Mouse (Mus musculus) mouse trophoblast stem cell (cell line): ENCODE measurements around the gene Gm11549.

Experiments used
- in situ Hi-C, 2 experiments: fragments of 300-500 bp; cut with MseI, MboI; formaldehyde crosslinking; loops; 2 replicates in 1 of 2; 3 replicates in 1 of 2; pipeline ENCODE4 v1.15.1; 2025

Gm11549 gene

DNA sequence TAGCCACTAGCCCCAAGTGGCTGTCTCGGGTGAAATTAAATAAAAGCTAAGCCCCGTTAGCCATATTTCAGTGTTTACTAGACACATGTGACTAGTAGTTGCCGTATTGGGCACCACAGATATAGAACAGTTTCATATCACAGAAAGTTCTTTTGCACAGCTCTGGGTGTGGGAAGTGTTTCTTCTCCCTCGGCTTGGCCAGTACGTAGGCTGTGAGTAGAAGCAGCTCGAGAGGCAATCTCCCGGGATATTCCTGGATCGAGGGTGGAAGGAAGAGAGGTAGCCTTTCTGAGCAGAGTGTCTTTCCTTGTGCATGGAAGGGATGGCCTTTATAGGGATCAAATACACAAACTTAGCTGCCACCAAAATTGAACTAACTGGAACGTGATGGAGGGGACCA, 5.4 kb downstream of the Gm11549 start:
- in situ Hi-C loops: no loop called here

DNA sequence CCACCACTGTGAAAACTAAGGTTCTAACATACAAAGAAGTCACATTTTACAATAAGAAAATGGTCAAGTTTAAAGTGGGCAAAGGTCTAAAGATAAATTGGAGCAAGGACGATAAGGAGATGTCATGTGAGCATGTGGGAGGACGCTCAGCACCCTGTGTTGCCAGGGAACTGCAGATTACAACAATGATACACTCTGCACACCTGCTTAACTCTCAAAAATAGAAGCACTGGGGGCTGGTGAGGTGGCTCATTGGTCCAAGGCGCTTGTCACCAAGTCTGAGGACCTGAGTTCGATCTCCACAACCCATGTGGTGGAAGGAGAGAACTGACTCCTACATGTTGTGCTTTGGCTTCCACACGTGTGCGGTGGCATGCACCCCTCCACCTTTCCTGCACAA, 10.1 kb downstream of the Gm11549 start:
- in situ Hi-C loops: no loop called here

DNA sequence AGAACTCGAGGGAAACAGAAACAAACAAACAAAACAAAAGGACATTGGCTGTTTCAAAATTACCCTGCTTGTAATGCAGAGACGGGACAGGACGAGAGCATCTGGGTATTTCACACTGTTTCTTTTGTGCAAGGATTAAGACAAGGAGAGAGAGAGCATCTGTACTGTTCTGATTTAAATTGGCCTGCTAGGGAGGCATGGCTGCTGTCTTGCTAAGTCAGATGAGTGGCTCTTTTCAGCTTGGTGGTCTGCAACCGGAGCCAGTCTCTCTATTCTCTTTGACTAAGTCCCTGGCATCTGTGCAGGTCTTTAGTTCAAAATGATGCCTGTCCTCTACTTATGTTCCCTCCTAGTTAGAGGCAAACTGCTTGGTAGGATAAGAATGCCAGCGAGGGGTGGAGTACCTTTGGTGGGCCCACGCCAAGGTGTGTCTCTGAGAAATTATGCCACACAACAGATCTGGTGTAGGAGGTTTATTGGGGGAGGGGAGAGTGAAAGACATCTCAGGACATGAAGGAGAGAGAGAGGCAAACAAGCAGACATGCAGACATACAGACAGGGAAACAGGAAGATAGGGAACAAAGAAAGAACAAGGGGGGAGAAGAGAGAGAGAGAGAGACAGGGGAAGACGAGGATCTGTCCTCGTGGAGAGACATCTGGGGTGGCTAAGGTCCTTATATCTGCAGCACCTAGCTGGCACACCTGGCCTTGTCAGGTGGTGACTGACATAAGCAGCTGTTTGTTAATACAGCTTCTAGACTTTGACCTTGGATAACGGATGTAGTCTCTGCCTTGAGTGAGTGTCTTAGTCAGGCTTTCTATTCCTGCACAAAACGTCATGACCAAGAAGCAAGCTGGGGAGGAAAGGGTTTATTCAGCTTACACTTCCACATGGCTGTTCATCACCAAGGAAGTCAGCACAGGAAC, 15.5 kb downstream of the Gm11549 start:
- in situ Hi-C loops: no loop called here

DNA sequence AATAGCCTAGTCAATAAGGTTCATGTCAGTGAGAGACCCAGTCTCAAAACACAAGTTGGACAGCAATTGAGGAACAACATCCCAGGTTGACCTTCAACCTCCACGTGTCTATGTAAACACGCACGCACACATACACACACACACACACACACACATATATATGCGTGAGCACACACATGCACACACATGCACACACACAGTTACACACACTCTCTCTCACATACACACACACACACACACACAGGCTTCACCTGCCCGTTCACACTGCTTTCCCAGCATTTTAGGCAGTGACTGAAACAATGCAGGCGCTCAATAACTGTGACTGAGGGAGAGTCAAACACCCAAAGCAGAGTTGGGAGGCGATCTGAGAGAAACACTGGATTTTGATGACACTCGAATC, 16.3 kb downstream of the Gm11549 start:
- in situ Hi-C loops: no loop called here

- in situ Hi-C loops: no loop called here
Observed at GRCm38 (mm10) chr3:36501546-36501945, 20.1 kb downstream of the Gm11549 start.

DNA sequence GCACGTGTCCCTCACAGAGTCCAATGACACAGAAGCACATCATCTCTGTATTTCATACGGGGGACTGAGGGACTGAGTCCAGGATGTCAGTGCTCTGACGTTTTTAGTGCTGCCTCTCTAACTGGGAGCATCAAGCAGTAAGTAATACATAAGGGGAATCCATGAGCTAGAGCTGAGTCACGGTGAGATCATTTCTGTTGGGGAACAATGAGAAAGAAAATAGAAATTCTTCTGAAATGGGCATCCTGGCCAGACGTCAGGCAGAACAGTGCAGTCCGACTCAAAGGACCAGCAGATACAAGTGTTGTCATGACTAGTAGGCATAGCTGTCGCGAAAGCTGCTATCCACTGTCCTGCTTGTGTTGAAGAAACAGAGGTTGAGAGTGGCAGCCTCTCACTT, 20.6 kb downstream of the Gm11549 start:
- in situ Hi-C loops: no loop called here

DNA sequence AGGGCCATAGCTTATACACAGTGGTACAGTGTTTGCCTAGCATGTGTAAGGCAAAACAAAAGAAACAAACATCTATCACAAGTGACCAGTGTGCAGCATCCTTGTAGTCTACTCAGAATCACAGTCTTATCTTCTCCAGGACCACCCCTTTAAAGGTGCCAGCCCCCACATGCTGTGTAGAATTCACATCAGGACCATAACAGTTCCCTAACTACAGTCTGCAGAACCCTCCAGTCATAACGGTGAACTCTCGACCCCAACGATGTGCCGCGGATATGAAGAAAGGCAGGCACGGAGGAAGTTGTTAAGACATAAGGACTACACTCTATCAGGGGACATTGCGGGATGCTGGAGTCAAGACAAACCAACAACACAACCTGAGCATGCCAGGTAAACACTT, 22.2 kb downstream of the Gm11549 start:
- in situ Hi-C loops: loop anchor here in 1 of 2 experiments (5.0 to 10.0 kb wide), 2 partner anchors 52 to 165 kb away; no protein-coding TSS in a partner anchor

GRCm38 (mm10) chr3:36498224-36498623, 23.4 kb downstream of the Gm11549 start:
- in situ Hi-C loops: loop anchor here in 1 of 2 experiments (5.0 to 10.0 kb wide), 2 partner anchors 51 to 163 kb away; no protein-coding TSS in a partner anchor

DNA sequence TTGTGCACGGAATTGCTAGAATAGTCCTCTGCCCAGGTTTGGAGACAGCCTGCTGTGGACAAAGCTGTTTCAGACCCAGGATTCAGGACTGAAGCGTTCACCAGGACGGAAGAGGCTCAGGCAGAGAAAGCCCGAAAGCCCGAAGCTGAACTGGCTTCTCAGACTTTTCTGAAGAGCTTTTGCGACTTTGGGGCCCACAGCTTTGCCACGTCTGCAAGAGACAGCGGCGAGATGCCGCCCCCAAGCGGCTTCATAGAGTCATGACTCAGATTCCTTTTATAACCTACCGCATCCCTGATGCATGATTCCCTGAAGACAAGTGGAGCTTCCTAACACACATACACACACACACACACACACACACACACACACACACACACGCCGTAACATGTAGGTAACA, 24.9 kb downstream of the Gm11549 start:
- in situ Hi-C loops: loop anchor here in 1 of 2 experiments (5.0 to 10.0 kb wide), 2 partner anchors 49 to 162 kb away; no protein-coding TSS in a partner anchor

GRCm38 (mm10) chr3:36496273-36496672, 25.3 kb downstream of the Gm11549 start:
- in situ Hi-C loops: loop anchor here in 1 of 2 experiments (5.0 to 10.0 kb wide), 2 partner anchors 49 to 161 kb away; no protein-coding TSS in a partner anchor

GRCm38 (mm10) chr3:36495436-36495835, 26.2 kb downstream of the Gm11549 start:
- in situ Hi-C loops: loop anchor here in 1 of 2 experiments (5.0 to 10.0 kb wide), 2 partner anchors 48 to 161 kb away; no protein-coding TSS in a partner anchor

GRCm38 (mm10) chr3:36494613-36495012, 27.0 kb downstream of the Gm11549 start:
- in situ Hi-C loops: loop anchor here (5.0 to 10.0 kb wide), 3 partner anchors 47 to 160 kb away; no protein-coding TSS in a partner anchor

GRCm38 (mm10) chr3:36493641-36494283, 27.9 kb downstream of the Gm11549 start:
- in situ Hi-C loops: loop anchor here (5.0 to 10.0 kb wide), 2 partner anchors 51 to 159 kb away; no protein-coding TSS in a partner anchor

DNA sequence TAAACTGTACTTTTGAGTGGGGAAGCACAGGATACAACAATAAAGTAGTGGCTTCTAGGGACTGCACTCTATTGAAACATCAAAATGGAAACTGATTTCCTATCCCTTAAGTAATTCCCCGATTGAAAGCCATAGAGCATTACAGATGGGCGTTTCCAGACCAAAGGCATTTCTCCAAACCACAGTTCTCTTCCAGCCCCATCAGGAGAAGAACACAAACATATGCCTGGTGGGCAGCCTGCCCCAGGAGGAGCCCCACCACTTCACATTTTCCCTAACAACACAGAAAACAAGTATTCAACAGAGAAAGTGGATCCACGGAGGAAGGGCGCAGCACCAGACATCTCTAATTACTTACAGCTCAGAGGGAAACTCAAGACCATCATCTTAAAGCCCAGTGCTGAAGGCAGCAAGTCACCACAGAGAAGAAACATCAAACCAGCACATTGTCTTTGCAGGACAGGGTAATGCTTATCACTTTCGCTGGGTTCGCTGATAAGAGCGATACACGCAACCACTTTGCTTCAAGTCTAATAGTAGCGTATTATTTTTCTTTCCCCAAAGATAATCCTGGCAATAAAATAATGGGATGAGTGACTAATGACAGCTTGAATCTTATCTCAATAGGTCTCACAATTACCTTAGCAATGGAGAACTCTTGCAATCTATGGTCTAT, 28.8 kb downstream of the Gm11549 start:
- in situ Hi-C loops: loop anchor here (5.0 to 10.0 kb wide), 2 partner anchors 51 to 158 kb away; no protein-coding TSS in a partner anchor

DNA sequence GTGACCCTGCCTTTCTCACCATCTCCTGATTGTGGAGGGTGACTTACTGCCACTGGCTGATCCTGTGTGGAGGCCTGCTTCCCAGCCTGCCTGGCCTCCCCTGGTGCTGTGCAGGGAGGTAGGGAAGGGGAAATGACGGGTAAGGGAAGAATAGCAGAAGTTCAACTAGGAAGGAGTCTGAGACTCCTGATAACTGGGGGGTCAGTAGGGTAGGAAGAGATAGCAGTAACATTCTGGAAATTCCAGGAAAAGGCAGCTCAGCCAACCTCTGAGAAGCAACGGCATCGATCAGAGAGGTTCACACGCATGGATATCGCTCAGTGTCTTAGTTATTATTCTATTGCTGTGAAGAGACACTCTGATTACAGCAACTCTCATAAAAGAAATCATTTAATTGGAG, 30.1 kb downstream of the Gm11549 start:
- in situ Hi-C loops: loop anchor here (5.0 to 10.0 kb wide), 2 partner anchors 49 to 157 kb away; no protein-coding TSS in a partner anchor

GRCm38 (mm10) chr3:36489590-36489910, 32.1 kb downstream of the Gm11549 start:
- in situ Hi-C loops: no loop called here

DNA sequence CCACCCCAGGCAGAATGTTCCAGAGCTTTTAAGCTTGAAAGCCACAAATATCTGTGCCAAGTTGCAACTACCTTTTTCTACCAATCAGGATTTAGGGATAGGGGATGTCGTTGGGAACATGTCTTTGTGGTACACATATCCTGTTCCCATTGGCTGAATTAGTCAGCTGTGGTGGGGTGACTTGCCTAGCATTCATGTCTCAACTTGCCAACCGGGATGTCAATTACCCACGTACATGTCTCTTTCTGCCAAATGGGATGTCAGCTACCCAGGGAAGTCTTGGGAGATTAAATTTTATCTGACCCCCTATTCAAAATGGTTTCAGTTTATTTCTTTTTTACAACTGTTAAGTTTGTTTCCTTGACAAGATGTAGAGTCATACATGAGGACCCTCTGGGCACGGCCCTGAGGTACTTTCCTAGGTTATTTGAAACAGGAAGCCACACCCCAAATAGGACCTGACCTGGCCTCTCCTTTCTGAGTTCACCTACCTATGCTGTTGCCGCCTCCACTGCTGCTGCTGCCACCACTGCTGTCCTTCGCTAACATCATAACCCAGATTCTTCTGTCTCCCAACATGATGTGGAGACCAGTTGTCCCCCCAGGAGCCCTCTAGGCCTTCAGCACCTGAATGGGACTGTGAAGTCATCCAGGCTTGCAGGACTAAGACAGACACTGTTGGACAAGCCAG, 32.6 kb downstream of the Gm11549 start:
- in situ Hi-C loops: no loop called here

GRCm38 (mm10) chr3:36488367-36488766, 33.2 kb downstream of the Gm11549 start:
- in situ Hi-C loops: no loop called here

DNA sequence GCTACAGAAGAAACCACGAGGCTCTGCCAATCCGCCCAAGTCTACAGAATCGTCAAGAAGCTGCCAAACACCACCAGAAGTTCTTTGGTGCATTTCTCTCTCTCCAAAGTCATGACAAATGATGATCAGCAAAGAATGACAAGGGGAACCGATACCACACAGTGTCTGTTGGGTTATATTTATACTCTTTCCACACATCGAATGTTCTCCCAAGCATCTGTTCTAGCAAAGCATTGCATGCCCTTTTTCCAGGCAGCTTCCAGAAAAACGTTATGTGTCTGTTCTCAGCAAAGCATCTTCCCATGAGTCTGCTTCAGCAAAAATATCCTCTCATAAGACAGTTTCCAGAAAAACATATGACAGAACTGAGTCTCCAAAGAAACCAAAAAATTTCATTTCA, 34.7 kb downstream of the Gm11549 start:
- in situ Hi-C loops: no loop called here

DNA sequence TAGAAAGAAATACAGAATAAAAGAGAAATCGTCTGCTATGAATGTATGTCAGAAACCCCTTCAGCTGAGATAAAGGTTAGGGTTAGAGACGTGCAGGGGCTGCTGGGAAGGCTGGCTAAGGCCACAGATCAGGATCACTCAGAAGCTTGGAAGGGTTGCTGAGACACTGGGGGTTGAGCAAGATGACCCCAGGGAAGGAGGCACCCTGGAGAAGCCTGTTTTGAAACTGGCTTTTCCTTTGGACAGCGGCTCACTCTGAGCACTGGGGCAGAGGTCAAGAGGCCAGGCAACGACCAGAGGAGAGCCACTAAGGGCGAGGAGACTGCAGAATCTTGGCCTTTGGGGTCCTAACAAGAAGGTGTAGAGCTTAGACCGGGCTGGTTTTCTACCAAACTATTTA, 35.4 kb downstream of the Gm11549 start:
- in situ Hi-C loops: no loop called here

- in situ Hi-C loops: no loop called here
Observed at GRCm38 (mm10) chr3:36484292-36484691, 37.3 kb downstream of the Gm11549 start.
